Mouse (Mus musculus): ENCODE results near the gene Atxn7. TPM values are rescaled to one million over a fixed set of nuclear protein-coding genes. Genes with fewer than 3 reads are reported as not detected.
"Not testable (repeated sequence)": the region's sequence is repeated elsewhere in the genome, so short reads cannot be mapped to it uniquely, and the experiment has no call there.

Gene Atxn7
- polyA plus RNA-seq (2017; shearing (Covaris generic)), result 10 to 100 TPM in 2 of 3 experiments, 1 to 10 TPM in 1; 8.8 to 16.5 (median 15.6) TPM

GRCm38 (mm10) chr14:13961401-13962112 is at the start of gene Atxn7, which contains the start of gene Thoc7:
Gene Atxn7 (plus strand): TSS chr14:13961440.
Gene Thoc7 (minus strand): TSS chr14:13961852.
- peak; percentile 21 for ATAC-seq

- no peak for ATAC-seq
Observed at GRCm38 (mm10) chr14:13914387-13915082, 46.7 kb upstream of the Atxn7 start, which contains the start of gene Gm281. Gene Gm281 (minus strand): TSS chr14:13914478.

- no peak for ATAC-seq
Observed at GRCm38 (mm10) chr14:13915207-13915606, 46.0 kb upstream of the Atxn7 start.

- ATAC-seq, result no peak
Observed at GRCm38 (mm10) chr14:13917208-13917607, 44.0 kb upstream of the Atxn7 start.

- peak; percentile 82 for ATAC-seq
Observed at GRCm38 (mm10) chr14:13917630-13918029, 43.6 kb upstream of the Atxn7 start.

GRCm38 (mm10) chr14:13933290-13934051 is 27.8 kb upstream of the Atxn7 start:
- peak; percentile 63 for ATAC-seq

- ATAC-seq, result peak; percentile 74
Observed at GRCm38 (mm10) chr14:13934052-13934371, 27.2 kb upstream of the Atxn7 start.

- no peak for ATAC-seq
Observed at GRCm38 (mm10) chr14:13944686-13945085, 16.6 kb upstream of the Atxn7 start.

GRCm38 (mm10) chr14:13948345-13948744 is 12.9 kb upstream of the Atxn7 start:
- no peak for ATAC-seq

GRCm38 (mm10) chr14:13950401-13950800 is 10.8 kb upstream of the Atxn7 start:
- ATAC-seq, result peak; percentile 74

GRCm38 (mm10) chr14:13952151-13952550 is 9.1 kb upstream of the Atxn7 start:
- not testable (repeated sequence) for ATAC-seq

- peak; percentile 50 for ATAC-seq
Observed at GRCm38 (mm10) chr14:13960079-13960478, 1.2 kb upstream of the Atxn7 start.

- ATAC-seq, result peak; percentile 68
Observed at GRCm38 (mm10) chr14:13960482-13961325, 536 bp upstream of the Atxn7 start.

GRCm38 (mm10) chr14:13962476-13962875 is 1.2 kb downstream of the Atxn7 start:
- ATAC-seq, result no peak

GRCm38 (mm10) chr14:13963527-13963926 is 2.3 kb downstream of the Atxn7 start:
- no peak for ATAC-seq

- no peak for ATAC-seq
Observed at GRCm38 (mm10) chr14:13967607-13968006, 6.4 kb downstream of the Atxn7 start.

GRCm38 (mm10) chr14:13968476-13968875 is 7.2 kb downstream of the Atxn7 start:
- no peak for ATAC-seq

- no peak for ATAC-seq
Observed at GRCm38 (mm10) chr14:13970513-13970912, 9.3 kb downstream of the Atxn7 start.

- no peak for ATAC-seq
Observed at GRCm38 (mm10) chr14:13971644-13972234, 10.5 kb downstream of the Atxn7 start.

- ATAC-seq, result no peak
Observed at GRCm38 (mm10) chr14:13977498-13977897, 16.3 kb downstream of the Atxn7 start.

GRCm38 (mm10) chr14:13981286-13981685 is 20.0 kb downstream of the Atxn7 start:
- ATAC-seq, result peak; percentile 88

- no peak for ATAC-seq
Observed at GRCm38 (mm10) chr14:13982174-13982573, 20.9 kb downstream of the Atxn7 start.
